Mouse (Mus musculus) forebrain, embryonic 16.5 days (tissue): ENCODE results near the gene Tcf20. TPM values are rescaled to one million over a fixed set of nuclear protein-coding genes. Genes with fewer than 3 reads are reported as not detected.

Experiments
- ATAC-seq: fragments of 200-750 bp; cut with Nextera tagmentation; 2 replicates; pipeline ENCODE4 v1.8.0; 2017; ENCODE audit warnings: mild to moderate bottlenecking, moderate library complexity
- H3K27ac ChIP-seq: fragments of 300-500 bp; sonication (generic); 2 replicates; pipeline ENCODE4 v1.5.1; 2014; ENCODE audit warnings: low read length, control low read depth
- H3K27me3 ChIP-seq: fragments of 300-500 bp; sonication (generic); replicated peaks from 2 replicates; pipeline ENCODE4 v1.6.1; 2014; ENCODE audit warnings: low read length; ENCODE audit not compliant: control insufficient read depth, insufficient read depth
- H3K36me3 ChIP-seq: fragments of 300-500 bp; sonication (generic); 2 replicates; pipeline ENCODE4 v1.6.1; 2014; ENCODE audit not compliant: control insufficient read depth, insufficient read depth
- H3K4me1 ChIP-seq: fragments of 300-500 bp; sonication (generic); replicated peaks from 2 replicates; pipeline ENCODE4 v1.6.1; 2014; ENCODE audit warnings: low read length; ENCODE audit not compliant: control insufficient read depth, insufficient read depth
- H3K4me2 ChIP-seq: fragments of 300-500 bp; sonication (generic); 2 replicates; pipeline ENCODE4 v1.6.1; 2014; ENCODE audit warnings: mild to moderate bottlenecking, low read length, control low read depth
- H3K4me3 ChIP-seq: fragments of 300-500 bp; sonication (generic); replicated peaks from 2 replicates; pipeline ENCODE4 v1.5.1; 2014; ENCODE audit warnings: mild to moderate bottlenecking, low read length, control low read depth
- H3K9ac ChIP-seq: fragments of 300-500 bp; sonication (generic); replicated peaks from 2 replicates; pipeline ENCODE4 v1.6.1; 2014; ENCODE audit warnings: low read depth, low read length, control low read depth
- H3K9me3 ChIP-seq: fragments of 300-500 bp; sonication (generic); 2 replicates; pipeline ENCODE4 v1.6.1; 2016; ENCODE audit warnings: low read length; ENCODE audit not compliant: control insufficient read depth
- WGBS: fragments of 180-500 bp; shearing (Covaris S2); extraction: QIAGEN DNeasy Blood & Tissue Kit; methylation state at CpG from one replicate; pipeline ENCODE4 v1.1.7; 2014; 5-methylcytosine and 5-hydroxymethylcytosine counted together
- polyA plus RNA-seq: library from polyadenylated mRNA; unstranded; fragments of >200 nt; fragmentation: Nextera tagmentation; extraction: Ambion mirVana; gene quantifications from 2 replicates; pipeline ENCODE4 v1.2.1, GENCODE M21; 2015

The Tcf20 gene
- polyA plus RNA-seq, 1 experiment from 2014 or later, result 18.6 TPM

DNA sequence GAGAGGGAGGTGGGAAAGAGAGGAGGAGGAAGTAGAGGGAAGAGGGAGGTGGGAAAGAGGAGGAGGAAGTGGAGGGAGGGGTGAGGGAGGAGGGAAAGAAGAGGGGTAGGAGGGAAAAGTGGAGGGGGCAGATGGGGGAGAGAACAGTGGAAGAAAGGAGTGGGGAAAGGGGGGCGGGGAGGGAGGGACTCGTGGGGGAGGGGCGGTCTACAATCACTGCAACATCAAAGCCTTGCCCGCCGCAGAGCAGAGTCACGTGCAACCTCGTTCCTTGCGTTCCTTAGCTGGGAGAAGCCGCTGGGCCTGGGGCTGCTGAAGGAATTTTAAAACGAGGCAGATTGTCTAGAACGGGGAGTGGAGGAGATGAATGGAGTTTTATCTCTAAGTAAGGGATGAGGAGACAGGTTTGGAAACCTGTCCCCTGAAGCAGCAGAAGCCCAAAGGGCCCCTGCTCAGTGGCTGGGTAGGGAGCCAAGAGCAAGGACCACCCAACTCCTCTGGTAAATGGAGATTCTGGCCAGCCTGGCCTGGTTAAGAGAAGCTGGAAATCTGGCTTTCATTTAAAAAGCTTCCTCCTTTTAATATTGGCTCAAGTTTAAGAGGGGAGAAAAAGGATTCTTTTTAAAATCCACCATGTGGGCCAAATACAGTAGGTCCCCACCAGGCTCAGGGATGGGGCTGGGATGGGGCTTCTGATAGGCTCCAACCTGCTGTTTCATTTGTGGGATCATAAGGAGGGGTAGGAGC lies 62.8 kb downstream of the Tcf20 start:
- Histone ChIP-seq H3K36me3 (no peaks in the 10 kb centered on the region), H3K9me3 (no peaks in the 10 kb centered on the region), H3K27ac (peak overlapping the region; percentile 82), H3K27me3 (no peaks in the 10 kb centered on the region), H3K9ac (peak overlapping the region; percentile 28), H3K4me3 (no peak overlapping the region), H3K4me1 (peaks cover 95% of the 10 kb centered on the region), H3K4me2 (0 out of 2 replicates have a peak overlapping the region, but pooled peaks have one; percentile 14)
- 0% methylated on average over 10 of the region's 11 CpGs for WGBS
- peak; percentile 43; the same call in 1 of the 2 replicates for ATAC-seq

- WGBS, result 32% methylated on average over 5 of the region's 5 CpGs
- ATAC-seq, result no peak
- no peak overlapping the region for H3K9ac ChIP-seq
Observed at GRCm38 (mm10) chr15:82923531-82923930, 64.1 kb downstream of the Tcf20 start.

DNA sequence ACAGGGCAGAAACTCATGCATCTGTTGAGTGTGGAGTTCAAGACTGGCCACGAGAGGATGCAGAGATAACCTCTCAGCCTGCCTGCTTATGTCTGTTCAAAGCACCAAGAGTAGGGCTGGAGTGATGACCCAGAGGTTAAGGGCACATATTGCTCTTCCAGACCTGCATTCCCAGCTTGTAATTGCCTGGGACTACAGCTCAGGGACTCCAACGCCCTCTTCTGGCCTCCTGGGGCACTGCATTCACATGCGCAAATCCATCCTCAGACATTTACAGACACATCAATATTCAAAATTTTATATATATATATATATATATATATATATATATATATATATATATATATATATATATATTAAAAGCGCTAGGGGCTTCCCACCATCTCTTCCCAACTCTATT lies 64.9 kb downstream of the Tcf20 start:
- no peak for ATAC-seq
- no peaks in the 10 kb centered on the region for H3K36me3 ChIP-seq
- no peak overlapping the region for H3K4me3 ChIP-seq
- peak overlapping the region; percentile 82 for H3K27ac ChIP-seq
- peaks cover 79% of the 10 kb centered on the region for H3K4me1 ChIP-seq
- H3K9ac ChIP-seq, result 0 out of 2 replicates have a peak overlapping the region, but pooled peaks have one; percentile 23
- 48% methylated on average over 4 of the region's 4 CpGs for WGBS
- no peaks in the 10 kb centered on the region for H3K27me3 ChIP-seq
- H3K9me3 ChIP-seq, result no peaks in the 10 kb centered on the region
- no peak overlapping the region; the same call in 1 of the 2 replicates for H3K4me2 ChIP-seq

More at GRCm38 (mm10) chr15:82923531-82923930, 64.1 kb downstream of the Tcf20 start:
- Histone ChIP-seq H3K4me3 (no peak overlapping the region), H3K27ac (0 out of 2 replicates have a peak overlapping the region, but pooled peaks have one; percentile 8), H3K4me1 (peaks cover 81% of the 10 kb centered on the region), H3K36me3 (no peaks in the 10 kb centered on the region), H3K4me2 (no peak overlapping the region), H3K27me3 (no peaks in the 10 kb centered on the region), H3K9me3 (no peaks in the 10 kb centered on the region)

DNA sequence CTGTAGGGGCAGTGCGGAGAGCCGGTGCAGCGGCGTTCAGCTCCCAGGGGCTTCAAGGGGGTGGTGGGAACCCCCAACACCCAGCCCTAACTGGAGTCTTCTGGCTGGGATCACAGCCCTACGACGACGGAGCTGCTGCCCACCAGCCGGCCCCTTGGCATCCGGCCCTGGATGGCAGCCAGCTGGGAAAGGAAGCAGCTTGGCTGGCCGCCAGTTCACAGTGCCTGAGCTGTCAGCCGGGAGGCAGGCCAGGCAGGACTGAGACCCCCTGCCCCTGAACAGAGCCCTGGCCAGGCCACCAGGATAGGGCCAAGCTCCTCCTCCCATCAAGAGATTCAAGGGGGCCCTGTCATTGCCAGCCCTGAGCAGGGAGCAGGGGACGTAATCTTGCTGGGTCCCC lies 65.6 kb downstream of the Tcf20 start:
- no peak overlapping the region for H3K4me3 ChIP-seq
- H3K9ac ChIP-seq, result 0 out of 2 replicates have a peak overlapping the region, but pooled peaks have one; percentile 22
- peaks cover 79% of the 10 kb centered on the region for H3K4me1 ChIP-seq
- H3K27me3 ChIP-seq, result no peaks in the 10 kb centered on the region
- H3K36me3 ChIP-seq, result no peaks in the 10 kb centered on the region
- WGBS, result 3% methylated on average over 12 of the region's 12 CpGs
- peak; percentile 82 for ATAC-seq
- peak overlapping the region; percentile 18 for H3K4me2 ChIP-seq
- H3K9me3 ChIP-seq, result no peaks in the 10 kb centered on the region
- H3K27ac ChIP-seq, result peak overlapping the region; percentile 82

GRCm38 (mm10) chr15:82921559-82921958 lies 66.1 kb downstream of the Tcf20 start:
- peak overlapping the region; percentile 82 for H3K27ac ChIP-seq
- no peaks in the 10 kb centered on the region for H3K36me3 ChIP-seq
- no peaks in the 10 kb centered on the region for H3K27me3 ChIP-seq
- 5% methylated on average over 1 of the region's 1 CpGs for WGBS
- H3K9ac ChIP-seq, result peak overlapping the region; percentile 33; the same call in 1 of the 2 replicates
- no peak overlapping the region for H3K4me3 ChIP-seq
- peak; percentile 1 for ATAC-seq
- peaks cover 79% of the 10 kb centered on the region for H3K4me1 ChIP-seq
- no peaks in the 10 kb centered on the region for H3K9me3 ChIP-seq
- H3K4me2 ChIP-seq, result peak overlapping the region; percentile 30

- Histone ChIP-seq H3K9me3 (no peaks in the 10 kb centered on the region), H3K4me1 (peaks cover 79% of the 10 kb centered on the region), H3K4me2 (peak overlapping the region; percentile 30), H3K36me3 (no peaks in the 10 kb centered on the region), H3K27me3 (no peaks in the 10 kb centered on the region), H3K4me3 (no peak overlapping the region), H3K9ac (peak overlapping the region; percentile 33; the same call in 1 of the 2 replicates), H3K27ac (peak overlapping the region; percentile 82)
- ATAC-seq, result peak; percentile 9; the same call in 1 of the 2 replicates
- WGBS, result under 1% methylated on average over 13 of the region's 13 CpGs
Observed at GRCm38 (mm10) chr15:82920895-82921515, 66.7 kb downstream of the Tcf20 start.

- Histone ChIP-seq H3K36me3 (no peaks in the 10 kb centered on the region), H3K27ac (peak overlapping the region; percentile 90), H3K27me3 (no peaks in the 10 kb centered on the region), H3K4me2 (peak overlapping the region; percentile 58), H3K9me3 (no peaks in the 10 kb centered on the region), H3K4me3 (no peak overlapping the region), H3K4me1 (peaks cover 58% of the 10 kb centered on the region), H3K9ac (peak overlapping the region; percentile 51)
- 60% methylated on average over 3 of the region's 3 CpGs for WGBS
- no peak for ATAC-seq
Observed at GRCm38 (mm10) chr15:82917965-82918364, 69.7 kb downstream of the Tcf20 start.

DNA sequence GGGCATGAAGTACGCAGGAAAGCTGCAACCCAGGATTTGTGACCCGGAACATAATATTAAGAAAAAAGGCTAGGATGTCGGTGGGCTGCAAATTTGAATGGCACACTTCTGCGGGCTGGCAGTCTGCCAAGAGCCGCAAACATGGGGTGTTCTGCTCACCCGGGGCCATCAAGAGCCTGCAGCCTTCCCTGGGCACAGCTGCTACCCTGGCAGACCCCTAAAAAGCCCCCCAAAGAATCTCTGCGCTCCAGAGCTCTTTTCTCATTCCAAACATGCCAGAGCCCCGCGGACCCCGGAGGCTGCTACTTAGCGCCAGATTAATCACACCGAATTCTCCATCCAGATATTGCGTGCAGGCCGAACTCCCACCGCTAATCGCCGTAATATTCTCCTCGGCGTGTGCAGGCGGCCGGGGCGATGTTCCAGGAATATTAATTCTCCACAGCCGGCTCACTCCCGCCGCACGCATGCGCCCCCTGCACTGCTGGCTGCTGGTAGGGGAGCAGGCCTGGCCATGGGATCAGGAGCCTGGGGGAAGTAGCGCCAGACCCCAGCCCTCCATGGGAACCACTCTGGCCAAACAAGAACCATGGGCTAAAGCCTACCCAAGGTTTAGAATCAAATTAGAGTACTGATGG lies 70.3 kb downstream of the Tcf20 start:
- Histone ChIP-seq H3K27me3 (no peaks in the 10 kb centered on the region), H3K27ac (peak overlapping the region; percentile 90), H3K9ac (peak overlapping the region; percentile 51), H3K36me3 (no peaks in the 10 kb centered on the region), H3K4me1 (peaks cover 56% of the 10 kb centered on the region), H3K9me3 (no peaks in the 10 kb centered on the region), H3K4me2 (peak overlapping the region; percentile 58), H3K4me3 (peak overlapping the region; percentile 25)
- peak; percentile 54 for ATAC-seq
- 7% methylated on average over 28 of the region's 28 CpGs for WGBS

DNA sequence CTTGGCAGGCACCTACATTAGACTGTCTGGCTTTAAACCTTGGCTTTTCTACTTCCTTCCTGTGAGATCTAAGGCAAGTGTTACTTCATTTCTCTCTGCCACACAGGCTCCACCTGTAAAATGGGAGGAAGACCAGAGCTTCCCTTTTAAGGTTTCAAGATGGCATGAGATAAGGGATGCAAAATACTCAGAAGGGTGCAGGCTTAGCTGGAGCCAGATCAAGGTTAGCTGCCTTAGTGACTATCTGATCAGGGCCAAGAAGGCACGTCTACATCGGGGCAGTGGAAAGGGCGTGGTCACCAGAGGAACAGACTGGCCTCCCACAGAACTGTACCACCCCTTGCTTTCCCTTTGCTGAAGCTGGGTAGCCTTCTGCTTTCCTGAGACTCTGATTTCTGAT lies 73.2 kb downstream of the Tcf20 start:
- Histone ChIP-seq H3K4me1 (peaks cover 55% of the 10 kb centered on the region), H3K4me3 (no peak overlapping the region), H3K36me3 (no peaks in the 10 kb centered on the region), H3K9me3 (no peaks in the 10 kb centered on the region), H3K4me2 (no peak overlapping the region), H3K27me3 (no peaks in the 10 kb centered on the region), H3K9ac (no peak overlapping the region), H3K27ac (no peak overlapping the region)
- 72% methylated on average over 3 of the region's 3 CpGs for WGBS
- ATAC-seq, result no peak
